Mouse (Mus musculus) heart, postnatal 0 days (tissue): ENCODE data around the gene Eif3g.

Source experiments
- CTCF ChIP-seq: IDR thresholded peaks from 2 replicates; pipeline ENCODE4 v1.5.1; 2016; ENCODE audit warnings: antibody characterized with exemption, control low read depth, low read depth
- EP300 ChIP-seq: IDR thresholded peaks from 2 replicates; pipeline ENCODE4 v1.6.1; 2016; ENCODE audit warnings: antibody characterized with exemption, low read depth

GRCm38 (mm10) chr9:20875021-20875790, 23.2 kb downstream of the Eif3g start:
- no peak for TF ChIP-seq CTCF
- TF ChIP-seq EP300: no peak
